Mouse (Mus musculus): ENCODE results near the gene Dus1l. TPM values are rescaled to one million over a fixed set of nuclear protein-coding genes. Genes with fewer than 3 reads are reported as not detected.
"Not testable (repeated sequence)": the region's sequence is repeated elsewhere in the genome, so short reads cannot be mapped to it uniquely, and the experiment has no call there.

The Dus1l gene
- total and polyA plus RNA-seq, 3 experiments, result 98.7 to 155 (median 120) TPM

DNA sequence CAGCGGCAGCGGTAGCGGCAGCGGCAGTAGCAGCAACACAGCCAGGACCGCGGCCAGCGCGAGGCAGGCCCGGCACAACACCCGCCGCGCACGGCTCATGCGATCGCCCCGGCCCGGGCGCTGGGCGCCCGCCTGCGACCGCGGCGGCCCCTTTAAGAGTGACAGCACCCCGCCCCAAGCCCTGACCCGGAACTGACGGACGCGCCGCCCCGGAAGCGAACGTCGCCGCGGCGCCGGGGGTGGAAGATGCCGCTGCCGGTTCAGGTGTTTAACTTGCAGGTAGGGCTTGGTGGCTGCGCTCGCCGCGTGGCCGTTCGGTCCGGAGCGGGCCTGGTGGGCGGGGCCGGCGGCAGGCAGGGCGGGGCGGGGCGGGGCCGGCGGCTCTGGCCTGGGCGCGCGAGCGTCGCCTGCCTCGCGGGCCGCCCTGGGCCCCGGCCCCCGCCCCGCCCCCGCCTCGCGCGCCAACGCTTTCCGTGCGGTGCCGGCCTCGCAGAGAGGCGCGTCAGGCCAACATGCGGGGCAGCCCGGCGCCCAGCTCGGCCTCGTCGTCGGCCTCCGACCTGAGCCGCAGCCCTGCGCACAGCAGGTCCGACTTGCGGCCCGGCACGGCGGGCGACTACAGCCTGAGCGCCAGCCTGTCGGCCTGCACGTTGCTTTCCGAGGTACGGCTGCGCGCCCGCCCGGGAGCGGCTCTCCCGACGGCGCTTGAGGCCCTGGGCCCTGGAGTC, 12.0 kb downstream of the Dus1l start, which contains the start of the genes Rfng and Gps1 (continued):
- TF ChIP-seq KAT2A (IDR thresholded peaks at IDR 0.05; ENCODE audit: insufficient replicate concordance, low read length) (peak; percentile 84; the same call in 1 of the 2 replicates), MAX (IDR thresholded peaks at IDR 0.05; ENCODE audit: low read length) (peak; percentile 50), POLR2AphosphoS2 (IDR thresholded peaks at IDR 0.05; ENCODE audit: low read depth, low read length) (no peak), ZNF384 (IDR thresholded peaks at IDR 0.05; ENCODE audit: low read depth, low read length) (no peak), EP300 (IDR thresholded peaks at IDR 0.05; ENCODE audit: low read length) (no peak), CHD2 (IDR thresholded peaks at IDR 0.05; ENCODE audit: low read length) (peak; percentile 89), ZMIZ1 (IDR thresholded peaks at IDR 0.05; ENCODE audit: low read depth, low read length) (peak; percentile 41), JUND (conservative IDR thresholded peaks at IDR 0.05; ENCODE audit: low read depth, low read length) (no peak)

DNA sequence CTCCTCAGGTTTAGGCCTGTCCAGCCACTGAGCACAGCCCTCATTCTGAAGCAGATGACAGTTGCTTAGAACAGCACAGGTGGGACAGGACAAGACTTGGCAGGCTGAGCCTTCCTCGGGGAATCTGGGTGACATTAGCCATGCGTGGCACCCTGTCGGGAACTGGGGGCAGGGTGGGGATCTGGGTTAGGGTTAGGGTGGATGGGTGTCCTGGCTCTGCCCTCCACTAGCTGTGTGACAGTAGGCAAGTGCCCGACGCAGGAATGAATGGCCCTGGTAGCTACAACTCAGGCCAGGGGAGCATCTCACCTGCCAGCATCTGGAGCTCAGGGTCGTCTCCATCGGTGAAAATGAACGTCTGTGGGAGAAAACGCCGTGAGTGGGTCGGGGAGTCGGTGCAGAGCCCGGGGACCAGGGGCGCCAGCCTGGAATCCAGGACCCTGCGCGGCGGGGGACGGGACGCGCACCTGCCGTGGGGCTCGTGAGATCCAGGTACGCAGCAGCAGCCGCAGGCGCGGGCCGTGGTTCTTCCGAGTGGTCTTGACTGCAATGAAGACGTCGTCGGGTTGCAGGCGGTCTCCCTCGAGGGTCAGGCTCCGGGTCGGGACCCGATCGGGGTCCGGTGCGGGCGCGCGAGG, 12.7 kb downstream of the Dus1l start:
- in situ Hi-C loops (cut with MboI; ENCODE audit: low pct_ligation_motif_present, low pct_unique_long_range_greater_than_20kb, low sequenced_read_pairs), result no loop called here
- Histone ChIP-seq H3K4me2 (ENCODE audit: insufficient read depth, low read depth, poor library complexity, severe bottlenecking) (peak overlapping the region; percentile 60), H3K4me3 (replicated peaks in 1 of 3; ENCODE audit: low read depth in 2 of 3, low read length in 2 of 3, poor library complexity in 1 of 3) (peak overlapping the region; percentile 71 to 91 (median 79)), H3K27ac (ENCODE audit: insufficient read depth, low read depth) (no peak overlapping the region), H3K9me3 (replicated peaks; ENCODE audit: low read length) (no peaks in the 10 kb centered on the region), H3K27me3 (replicated peaks) (no peaks in the 10 kb centered on the region), H3K36me3 (replicated peaks in 1 of 2; ENCODE audit: control insufficient read depth in 1 of 2, insufficient read depth in 1 of 2, low read length in 1 of 2) (peaks cover 40 to 65% of the 10 kb centered on the region in 2 experiments), H3K4me1 (ENCODE audit: control insufficient read depth in 1 of 2, insufficient read depth in 2 of 2) (peaks cover 10 to 30% of the 10 kb centered on the region in 2 experiments), H3K79me2 (replicated peaks; ENCODE audit: control insufficient read depth, extremely low read depth, insufficient read depth, poor library complexity, severe bottlenecking) (peaks cover 13% of the 10 kb centered on the region), H3K9ac (ENCODE audit: insufficient read depth, low read depth) (peak overlapping the region; percentile 77)
- TF ChIP-seq MAFK (IDR thresholded peaks at IDR 0.05; ENCODE audit: insufficient replicate concordance, low read length), result no peak
- no peak for TF ChIP-seq CHD2 (IDR thresholded peaks at IDR 0.05; ENCODE audit: low read length)
- TF ChIP-seq MYC (IDR thresholded peaks at IDR 0.05; ENCODE audit: low read depth, low read length), result no peak
- no peak for TF ChIP-seq SIN3A (IDR thresholded peaks at IDR 0.05; ENCODE audit: low read length)
- DNase-seq (ENCODE audit: extremely low read depth), result no peak
- dilution Hi-C loops (cut with MboI; ENCODE audit: extremely low pct_ligation_motif_present, extremely low pct_unique_long_range_greater_than_20kb, low sequenced_read_pairs), result no loop called here

DNA sequence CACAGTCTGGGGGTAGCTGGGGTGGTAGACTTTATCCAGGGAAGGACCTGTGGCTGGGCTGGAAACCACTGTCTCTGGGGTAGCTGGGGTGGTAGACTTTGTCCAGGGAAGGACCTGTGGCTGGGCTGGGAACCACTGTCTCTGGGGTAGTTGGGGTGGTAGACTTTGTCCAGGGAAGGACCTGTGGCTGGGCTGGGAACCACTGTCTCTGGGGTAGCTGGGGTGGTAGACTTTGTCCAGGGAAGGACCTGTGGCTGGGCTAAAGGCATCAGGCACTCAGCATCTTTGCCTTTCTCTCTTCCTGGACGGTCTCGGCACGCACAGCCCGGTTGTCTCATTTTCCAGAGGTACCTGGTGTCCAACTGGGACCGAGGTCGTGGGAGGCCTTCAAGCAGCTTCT, 14.8 kb downstream of the Dus1l start:
- Histone ChIP-seq H3K79me2 (replicated peaks; ENCODE audit: control insufficient read depth, extremely low read depth, insufficient read depth, poor library complexity, severe bottlenecking) (peaks cover 13% of the 10 kb centered on the region), H3K4me1 (ENCODE audit: control insufficient read depth in 1 of 2, insufficient read depth in 2 of 2) (peaks cover 10 to 27% of the 10 kb centered on the region in 2 experiments), H3K36me3 (replicated peaks in 1 of 2; ENCODE audit: control insufficient read depth in 1 of 2, insufficient read depth in 1 of 2, low read length in 1 of 2) (peaks cover 19 to 43% of the 10 kb centered on the region in 2 experiments)
- in situ Hi-C loops (cut with MboI; ENCODE audit: low pct_ligation_motif_present, low pct_unique_long_range_greater_than_20kb, low sequenced_read_pairs); DNase-seq (ENCODE audit: extremely low read depth); H3K27me3 ChIP-seq (replicated peaks); H3K4me2 ChIP-seq (ENCODE audit: insufficient read depth, low read depth, poor library complexity, severe bottlenecking); H3K9ac ChIP-seq (ENCODE audit: insufficient read depth, low read depth); H3K9me3 ChIP-seq (replicated peaks; ENCODE audit: low read length); dilution Hi-C loops (cut with MboI; ENCODE audit: extremely low pct_ligation_motif_present, extremely low pct_unique_long_range_greater_than_20kb, low sequenced_read_pairs); H3K4me3 ChIP-seq (replicated peaks in 1 of 3; ENCODE audit: low read depth in 2 of 3, low read length in 2 of 3, poor library complexity in 1 of 3); H3K27ac ChIP-seq (ENCODE audit: insufficient read depth, low read depth): not testable (repeated sequence)
